Mouse (Mus musculus): ENCODE results near the gene Fsip1.

GRCm38 (mm10) chr2:118230544-118230943 is 26.2 kb downstream of the Fsip1 start:
- TF ChIP-seq CTCF (IDR thresholded peaks at IDR 0.05; ENCODE audit: low read depth) = no peak
- no peak for TF ChIP-seq EP300 (IDR thresholded peaks at IDR 0.05; ENCODE audit: low read depth)

All from heart, postnatal 0 days (tissue).